Mouse (Mus musculus) kidney, adult 2 months (tissue): ENCODE results near the gene Ttll5. TPM values are rescaled to one million over a fixed set of nuclear protein-coding genes. Genes with fewer than 3 reads are reported as not detected.

Experiments used
- DNase-seq: peaks from one replicate; pipeline ENCODE4 v3.0.0; 2021
- H3K27ac ChIP-seq: fragments of 200-500 bp; 2 replicates; pipeline ENCODE4 v1.5.1; 2012; ENCODE audit warnings: low read depth, low read length, control low read depth, inconsistent platforms; ENCODE audit not compliant: insufficient read depth
- H3K27me3 ChIP-seq: fragments of 200-500 bp; replicated peaks from 2 replicates; pipeline ENCODE4 v1.6.1; 2012; ENCODE audit warnings: mild to moderate bottlenecking, moderate library complexity, low read length, inconsistent platforms; ENCODE audit not compliant: control insufficient read depth, insufficient read depth
- H3K36me3 ChIP-seq: fragments of 200-500 bp; 2 replicates; pipeline ENCODE4 v1.6.1; 2012; ENCODE audit warnings: mild to moderate bottlenecking, moderate library complexity, low read length, inconsistent platforms; ENCODE audit not compliant: control insufficient read depth, insufficient read depth
- H3K4me1 ChIP-seq: fragments of 200-500 bp; 2 replicates; pipeline ENCODE4 v1.6.1; 2011; ENCODE audit warnings: low read length; ENCODE audit not compliant: control insufficient read depth, insufficient read depth
- H3K4me3 ChIP-seq: fragments of 200-500 bp; 2 replicates; pipeline ENCODE4 v1.5.1; 2011; ENCODE audit warnings: mild to moderate bottlenecking, low read depth, low read length, control low read depth; ENCODE audit not compliant: insufficient read depth
- CTCF ChIP-seq: fragments of 200-500 bp; conservative IDR thresholded peaks from 2 replicates; pipeline ENCODE4 v1.5.1; 2011; ENCODE audit warnings: low read depth, mild to moderate bottlenecking, control low read depth, low read length, moderate library complexity, mixed read lengths; ENCODE audit not compliant: insufficient read depth, insufficient read length
- POLR2A ChIP-seq: fragments of 200-500 bp; IDR thresholded peaks from one replicate; pipeline ENCODE4 v1.6.1; 2011; ENCODE audit warnings: low read depth, low read length, control low read depth
- WGBS: fragments of 180-500 bp; shearing (Covaris S2); methylation state at CpG from one replicate; pipeline ENCODE4 v1.1.7; 2018; 5-methylcytosine and 5-hydroxymethylcytosine counted together
- polyA plus RNA-seq: library from polyadenylated mRNA; depleted of rRNA; stranded (reverse); fragments of >200 nt; gene quantifications from 2 replicates; pipeline ENCODE4 v1.2.3, GENCODE M21; 2012

Gene Ttll5
- polyA plus RNA-seq, 1 experiment: 12.9 TPM

DNA sequence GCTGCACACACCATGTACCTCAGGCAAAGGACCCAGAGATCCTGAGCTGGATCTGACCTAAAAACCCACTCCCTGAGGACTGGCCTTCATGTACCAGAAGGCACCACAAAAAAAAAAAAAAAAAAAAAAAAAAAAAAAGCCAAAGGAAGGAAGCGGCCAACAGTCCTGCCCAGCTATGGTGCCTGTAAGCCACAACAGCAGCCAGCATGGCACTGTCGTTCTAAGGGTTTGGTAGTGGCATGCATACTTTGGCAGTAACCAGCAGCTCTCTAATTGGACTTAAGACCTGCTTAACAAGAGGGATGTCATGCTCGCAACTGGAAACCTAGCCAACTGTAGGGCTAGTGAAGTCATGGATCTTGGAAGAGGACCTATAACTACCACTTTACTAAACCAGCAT lies 120.0 kb downstream of the Ttll5 start:
- TF ChIP-seq CTCF: no peak
- no peak for DNase-seq
- Histone ChIP-seq H3K36me3 (no peaks in the 10 kb centered on the region), H3K4me1 (no peaks in the 10 kb centered on the region), H3K4me3 (no peak overlapping the region), H3K27me3 (no peaks in the 10 kb centered on the region), H3K27ac (no peak overlapping the region)
- WGBS: 85% methylated on average over 3 of the region's 3 CpGs

DNA sequence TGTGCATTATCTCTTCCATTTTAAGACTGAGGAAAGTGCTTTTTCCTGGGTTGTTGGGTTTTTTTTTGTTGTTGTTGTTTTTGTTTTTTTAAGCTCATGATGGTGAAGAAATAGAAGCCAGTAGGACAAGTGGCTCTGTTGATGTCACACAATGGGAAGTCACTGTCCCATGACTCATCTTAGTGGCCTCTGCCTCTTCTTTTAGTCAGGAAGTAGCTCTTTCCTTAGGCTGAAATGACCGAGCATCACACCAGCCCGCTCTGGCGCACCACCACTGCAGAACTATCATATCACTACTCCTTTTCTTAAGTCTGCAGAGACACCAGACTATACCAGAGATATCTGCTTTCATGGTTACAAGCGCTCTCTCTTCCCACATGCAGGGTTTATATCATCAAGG lies 122.7 kb downstream of the Ttll5 start:
- no peak overlapping the region for H3K4me3 ChIP-seq
- H3K27me3 ChIP-seq: no peaks in the 10 kb centered on the region
- DNase-seq: no peak
- H3K4me1 ChIP-seq: no peaks in the 10 kb centered on the region
- TF ChIP-seq POLR2A (no peak), CTCF (no peak)
- no peak overlapping the region for H3K27ac ChIP-seq
- H3K36me3 ChIP-seq: no peaks in the 10 kb centered on the region
- WGBS: 85% methylated on average over 4 of the region's 4 CpGs

DNA sequence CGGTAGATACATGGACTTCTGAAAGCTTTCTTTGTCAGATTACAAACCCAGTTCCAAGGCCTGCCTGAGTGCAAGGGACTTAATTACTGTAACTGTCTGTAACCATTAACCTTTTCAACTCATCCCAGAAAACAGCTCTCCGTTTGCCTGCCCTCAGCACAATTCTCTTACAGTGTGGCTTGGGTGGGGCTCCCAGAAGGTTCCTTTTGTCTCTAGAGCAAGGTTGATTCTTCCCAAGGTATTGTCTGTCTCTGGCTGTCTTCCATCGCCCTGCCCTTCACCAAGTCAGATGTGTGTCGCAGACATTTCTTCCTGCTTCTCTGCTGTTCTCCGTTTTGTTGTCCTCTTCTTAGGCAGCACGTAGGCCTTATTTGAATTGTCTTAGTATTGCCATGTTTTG lies 125.2 kb downstream of the Ttll5 start:
- WGBS: 83% methylated on average over 6 of the region's 6 CpGs

DNA sequence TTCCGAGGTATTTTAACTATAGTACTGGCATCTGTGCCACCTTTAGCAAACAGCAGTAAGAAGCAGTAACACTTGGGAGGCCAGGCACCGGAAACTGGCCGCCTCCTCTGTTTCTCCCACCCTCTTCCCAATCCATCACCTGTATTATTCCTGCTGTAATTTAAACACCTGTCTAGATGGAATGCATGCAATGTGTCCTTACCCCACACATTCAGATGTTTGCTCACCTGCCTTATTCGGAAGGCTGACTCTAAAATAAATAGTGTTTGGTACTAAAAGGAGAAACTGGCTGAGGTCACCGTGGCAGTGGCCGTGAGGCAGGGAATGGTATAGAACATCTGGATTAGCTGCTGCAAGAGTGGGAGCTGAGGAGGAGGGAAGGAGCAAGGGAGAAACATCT lies 125.9 kb downstream of the Ttll5 start:
- DNase-seq: no peak
- WGBS: 77% methylated on average over 6 of the region's 6 CpGs
- H3K27ac ChIP-seq: no peak overlapping the region

More for the DNA sequence above, 125.2 kb downstream of the Ttll5 start:
- DNase-seq: no peak
- no peaks in the 10 kb centered on the region for H3K4me1 ChIP-seq
- H3K4me3 ChIP-seq: no peak overlapping the region
- TF ChIP-seq CTCF: no peak
- TF ChIP-seq POLR2A: no peak
- no peaks in the 10 kb centered on the region for H3K36me3 ChIP-seq
- H3K27ac ChIP-seq: no peak overlapping the region
- H3K27me3 ChIP-seq: no peaks in the 10 kb centered on the region

DNA sequence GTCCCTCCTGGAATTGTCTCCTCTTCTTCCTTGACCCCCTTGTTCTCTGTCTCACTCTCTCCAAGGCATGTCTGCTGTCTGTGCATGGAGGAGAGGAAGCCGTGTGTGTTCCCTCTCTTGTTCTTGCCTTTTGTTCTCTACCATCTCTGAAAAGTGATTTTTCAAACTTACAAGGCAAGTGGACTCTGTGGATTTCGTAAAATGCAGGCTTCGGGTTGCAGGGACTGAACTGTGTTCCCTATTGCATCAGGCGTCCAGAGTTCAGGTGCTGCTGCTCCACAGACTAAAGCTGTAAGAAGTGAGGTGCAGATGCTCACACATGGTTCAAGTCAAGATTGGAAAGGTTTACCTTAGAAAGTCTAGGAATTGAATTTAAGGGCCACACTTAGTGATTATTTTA lies 126.6 kb downstream of the Ttll5 start:
- Histone ChIP-seq H3K27me3 (no peaks in the 10 kb centered on the region), H3K36me3 (no peaks in the 10 kb centered on the region), H3K27ac (no peak overlapping the region), H3K4me1 (no peaks in the 10 kb centered on the region), H3K4me3 (no peak overlapping the region)
- no peak for TF ChIP-seq CTCF
- no peak for TF ChIP-seq POLR2A
- WGBS: 91% methylated on average over 4 of the region's 4 CpGs
- no peak for DNase-seq

More for the DNA sequence above, 125.9 kb downstream of the Ttll5 start:
- Histone ChIP-seq H3K4me1 (no peaks in the 10 kb centered on the region), H3K27me3 (no peaks in the 10 kb centered on the region), H3K36me3 (no peaks in the 10 kb centered on the region), H3K4me3 (no peak overlapping the region)
- TF ChIP-seq POLR2A: no peak
- no peak for TF ChIP-seq CTCF

DNA sequence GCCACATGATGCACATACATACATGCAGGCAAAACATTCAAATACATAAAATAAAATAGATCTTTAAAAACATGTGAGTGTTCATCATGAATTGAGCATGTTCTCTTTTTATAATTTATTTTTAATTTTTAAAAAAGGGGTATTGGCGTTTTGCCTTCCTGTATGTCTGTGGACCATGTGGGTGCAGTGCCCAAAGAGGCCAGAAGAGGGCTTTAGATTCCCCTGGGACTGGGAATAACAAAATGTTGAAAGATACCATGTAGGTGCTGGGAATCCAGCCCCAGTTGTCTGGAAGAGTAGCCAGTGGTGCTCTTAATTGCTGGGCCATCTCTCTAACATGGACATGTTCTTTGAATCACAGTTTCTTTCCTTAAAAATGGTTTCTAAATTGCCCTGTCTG lies 127.4 kb downstream of the Ttll5 start:
- Histone ChIP-seq H3K27me3 (no peaks in the 10 kb centered on the region), H3K4me1 (no peaks in the 10 kb centered on the region), H3K27ac (no peak overlapping the region), H3K4me3 (no peak overlapping the region), H3K36me3 (no peaks in the 10 kb centered on the region)
- 98% methylated on average over 1 of the region's 1 CpGs for WGBS
- no peak for DNase-seq
- TF ChIP-seq POLR2A: no peak
- TF ChIP-seq CTCF: peak; percentile 36; the same call in 1 of the 2 replicates

DNA sequence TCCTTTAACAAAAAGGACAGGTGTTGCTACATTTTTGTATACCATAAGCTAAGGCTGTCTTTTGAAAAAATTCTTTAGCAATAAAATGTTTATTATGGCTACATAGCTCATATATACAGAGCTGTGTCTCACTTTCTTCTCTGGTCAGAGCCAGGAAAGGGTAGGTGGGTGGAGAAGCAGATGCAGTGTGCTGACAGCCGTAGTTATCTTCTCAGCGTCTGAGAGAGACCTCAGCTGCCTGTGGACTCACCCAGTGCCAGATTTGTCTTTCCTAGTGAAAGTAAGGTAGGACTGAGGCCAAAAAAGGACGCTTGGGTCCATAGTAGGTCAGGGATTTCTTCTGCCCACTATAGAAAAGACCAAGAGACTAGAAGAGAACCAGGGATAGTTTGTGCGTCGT lies 127.9 kb downstream of the Ttll5 start:
- H3K27me3 ChIP-seq: no peaks in the 10 kb centered on the region
- H3K36me3 ChIP-seq: no peaks in the 10 kb centered on the region
- no peaks in the 10 kb centered on the region for H3K4me1 ChIP-seq
- no peak overlapping the region for H3K4me3 ChIP-seq
- WGBS: 96% methylated on average over 5 of the region's 5 CpGs
- TF ChIP-seq POLR2A (no peak), CTCF (no peak)
- no peak for DNase-seq
- no peak overlapping the region for H3K27ac ChIP-seq

DNA sequence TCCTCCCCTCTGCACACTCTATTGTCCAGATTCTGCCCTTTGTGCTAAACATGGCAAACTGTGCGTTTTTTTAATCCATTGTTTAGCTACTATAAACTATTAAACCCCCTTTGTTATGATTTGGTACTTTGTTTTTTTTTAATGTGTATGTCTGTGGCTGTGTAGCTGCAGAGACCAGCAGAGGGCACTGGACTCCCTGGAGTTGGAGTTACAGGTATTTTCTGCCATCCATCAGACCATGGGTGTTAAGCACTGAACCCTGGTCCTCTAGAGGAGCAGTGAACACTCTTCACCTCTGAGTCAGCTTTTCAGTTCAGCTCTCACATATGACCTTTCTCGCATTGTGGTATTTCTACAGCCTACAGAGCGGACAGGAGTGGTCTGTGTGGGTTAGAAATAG lies 129.7 kb downstream of the Ttll5 start:
- Histone ChIP-seq H3K27me3 (no peaks in the 10 kb centered on the region), H3K36me3 (no peaks in the 10 kb centered on the region), H3K4me1 (no peaks in the 10 kb centered on the region), H3K27ac (no peak overlapping the region), H3K4me3 (no peak overlapping the region)
- no peak for TF ChIP-seq POLR2A
- TF ChIP-seq CTCF: peak; percentile 47; the same call in 1 of the 2 replicates
- WGBS: 92% methylated on average over 3 of the region's 3 CpGs
- no peak for DNase-seq
